Mouse (Mus musculus) kidney, adult 9 months (tissue): ENCODE data around the gene Kcnh1.

Experiments
- DNase-seq: peaks from one replicate; pipeline ENCODE4 v3.0.0; 2022

Gene Kcnh1

DNA sequence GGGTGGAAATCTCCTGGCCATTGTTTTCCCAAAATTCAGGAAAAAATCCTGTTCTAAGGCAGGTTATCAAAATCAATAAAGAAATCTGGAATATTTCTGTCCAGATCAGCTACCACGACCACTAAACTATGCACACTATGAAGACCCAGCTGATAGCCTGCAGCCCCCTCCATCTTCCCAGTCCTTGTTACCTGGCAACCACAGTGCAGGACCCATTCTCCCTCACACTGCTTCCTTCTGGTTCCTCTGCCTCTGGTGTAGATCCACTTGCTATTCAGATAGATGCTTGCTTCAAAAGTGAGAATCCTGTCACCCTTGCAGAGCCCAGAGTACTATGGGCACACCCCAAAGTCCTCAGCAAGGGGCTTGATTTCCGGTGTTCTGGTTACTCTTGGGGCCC is 351.5 kb downstream of the Kcnh1 start:
- DNase-seq, result no peak

DNA sequence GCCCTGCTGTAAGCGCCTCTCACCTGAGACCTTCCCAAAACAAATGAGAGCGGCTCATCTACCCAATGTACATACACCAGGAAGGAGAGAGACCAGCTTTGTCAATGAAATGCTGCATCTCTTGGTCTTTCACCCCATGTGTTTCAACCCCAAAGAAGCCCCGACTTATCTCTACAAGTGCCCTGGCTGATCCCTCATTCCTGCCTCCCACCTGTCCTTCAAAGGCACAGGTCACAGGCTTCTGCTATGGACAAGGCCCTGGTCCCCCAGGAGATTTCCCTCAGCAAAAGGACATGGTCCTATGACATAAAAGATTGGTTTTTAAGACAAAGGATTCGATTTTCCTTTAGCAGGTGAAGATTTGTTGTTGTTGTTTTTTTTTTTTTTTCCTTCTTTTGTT is 353.1 kb downstream of the Kcnh1 start:
- no peak for DNase-seq

DNA sequence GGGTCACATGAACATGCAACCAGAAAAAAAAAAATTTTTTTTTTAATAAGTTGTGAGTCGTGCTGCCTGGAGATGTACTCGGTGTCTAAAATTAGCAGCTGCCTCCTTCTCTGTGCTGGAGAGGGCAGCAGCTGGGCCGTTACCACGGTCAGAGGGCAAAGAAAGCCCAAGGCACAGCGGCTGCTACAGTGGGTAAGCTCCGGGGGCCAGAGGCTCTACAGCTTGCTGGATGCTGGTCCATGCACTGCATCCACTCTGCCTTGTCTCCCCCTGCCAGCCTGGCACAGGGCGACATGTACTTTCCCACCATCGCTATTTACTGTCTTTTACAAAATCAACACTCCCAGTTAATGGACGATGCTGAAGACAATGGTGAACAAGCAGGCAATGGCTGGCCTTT is 353.5 kb downstream of the Kcnh1 start:
- DNase-seq, result no peak

DNA sequence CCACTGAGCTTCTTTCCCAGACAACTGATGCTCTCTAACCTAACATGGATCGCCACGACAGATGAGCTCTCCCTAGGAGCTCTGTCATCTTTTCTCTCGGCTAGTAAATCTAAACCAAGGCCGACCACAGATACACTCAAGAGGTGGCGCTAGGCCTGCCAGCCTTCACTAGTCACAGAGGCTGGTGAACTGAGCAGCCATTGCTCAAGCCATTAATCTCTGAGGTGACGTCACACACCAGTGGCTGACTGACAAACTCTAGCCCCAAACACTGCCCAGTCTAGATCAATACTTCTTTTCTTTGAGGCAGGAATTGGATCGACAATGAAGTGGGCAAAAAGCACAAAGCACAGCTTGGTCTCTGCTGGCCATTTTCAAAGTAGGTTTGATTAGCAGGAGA is 354.3 kb downstream of the Kcnh1 start:
- DNase-seq, result no peak

DNA sequence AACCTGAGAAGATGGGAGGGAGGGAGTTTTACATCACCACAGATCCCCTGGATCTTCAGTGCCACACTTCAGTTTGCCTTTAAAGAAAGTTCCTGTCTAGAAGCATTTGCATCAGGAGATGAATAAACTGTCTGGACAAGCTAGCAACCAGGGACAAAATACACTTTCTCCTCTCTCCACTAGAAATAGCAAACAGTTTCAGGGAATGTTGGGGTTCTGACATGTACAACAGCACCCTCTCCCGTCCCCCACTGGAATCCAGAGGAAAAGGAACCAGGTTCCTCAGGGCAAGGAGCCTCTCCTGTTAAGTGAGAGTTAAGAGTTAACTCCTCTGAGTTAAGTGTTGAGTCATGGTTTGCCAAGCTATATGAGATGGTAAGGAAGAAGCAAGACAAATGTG is 356.3 kb downstream of the Kcnh1 start:
- peak; percentile 8 for DNase-seq

DNA sequence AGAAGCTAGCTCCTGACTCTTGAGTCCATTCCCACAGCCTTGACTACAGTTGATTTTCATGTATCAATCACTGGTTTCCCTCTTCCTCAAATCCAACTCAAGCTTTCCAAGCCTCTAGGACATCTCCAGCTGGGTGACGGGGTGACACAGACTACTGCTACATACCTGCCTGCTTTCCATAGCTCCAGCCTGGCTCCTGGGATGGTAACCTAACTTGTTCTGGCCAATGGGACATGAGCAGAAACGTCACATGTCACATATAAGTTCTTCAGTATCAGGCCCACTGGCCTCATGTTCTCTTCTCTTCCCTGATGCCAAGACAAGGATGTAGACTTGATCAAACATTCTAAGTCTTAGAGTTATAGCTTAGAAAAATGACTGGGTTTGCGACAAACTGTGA is 360.0 kb downstream of the Kcnh1 start:
- no peak for DNase-seq

DNA sequence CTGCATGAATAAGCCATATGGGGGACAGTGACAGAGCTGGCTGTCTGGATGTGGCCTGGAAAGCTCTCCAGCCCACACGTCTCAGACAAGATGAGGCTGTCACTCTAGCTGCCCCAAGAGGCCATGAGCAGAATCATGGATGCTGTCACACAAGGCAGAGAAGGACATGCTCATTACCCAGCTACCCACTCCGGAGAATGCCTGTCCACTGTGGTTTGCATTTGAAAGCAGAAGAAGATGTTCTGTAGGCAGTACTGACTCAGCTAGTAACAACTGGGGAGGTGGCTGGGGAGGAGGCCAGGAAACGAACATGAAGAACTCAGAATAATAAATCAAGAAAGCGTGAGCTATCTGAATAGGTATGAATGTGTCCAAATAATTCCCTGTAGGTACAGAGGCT is 364.9 kb downstream of the Kcnh1 start:
- DNase-seq, result no peak

DNA sequence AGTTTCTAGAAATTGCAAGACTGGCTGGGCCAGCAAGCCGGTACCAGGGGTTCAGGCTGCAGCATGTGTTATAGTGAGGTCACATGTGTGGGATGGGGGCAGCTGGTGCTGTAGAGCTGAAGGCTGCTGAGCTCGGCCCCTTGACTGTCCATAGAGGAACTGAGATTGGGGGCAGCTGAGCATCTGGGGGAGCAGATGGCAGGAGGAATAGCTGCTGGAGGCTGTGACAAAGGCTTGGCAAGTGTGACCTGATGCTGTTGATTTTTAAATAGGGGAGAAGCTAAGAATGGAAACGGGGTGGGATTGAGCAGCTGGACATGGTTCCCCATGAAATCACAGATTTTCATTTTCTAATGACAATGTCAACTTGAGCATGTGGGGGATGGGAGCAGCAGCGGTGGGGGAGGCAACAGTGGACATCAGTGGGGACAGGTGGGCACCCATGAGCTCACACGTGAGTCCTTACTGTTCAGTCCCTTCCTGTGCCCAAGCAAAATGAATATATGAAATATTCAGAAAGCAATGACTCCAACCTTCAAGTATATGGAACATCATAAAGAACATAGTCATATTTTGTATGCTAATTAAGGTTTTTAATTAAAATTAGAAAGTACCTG is 367.5 kb downstream of the Kcnh1 start:
- DNase-seq, result no peak

DNA sequence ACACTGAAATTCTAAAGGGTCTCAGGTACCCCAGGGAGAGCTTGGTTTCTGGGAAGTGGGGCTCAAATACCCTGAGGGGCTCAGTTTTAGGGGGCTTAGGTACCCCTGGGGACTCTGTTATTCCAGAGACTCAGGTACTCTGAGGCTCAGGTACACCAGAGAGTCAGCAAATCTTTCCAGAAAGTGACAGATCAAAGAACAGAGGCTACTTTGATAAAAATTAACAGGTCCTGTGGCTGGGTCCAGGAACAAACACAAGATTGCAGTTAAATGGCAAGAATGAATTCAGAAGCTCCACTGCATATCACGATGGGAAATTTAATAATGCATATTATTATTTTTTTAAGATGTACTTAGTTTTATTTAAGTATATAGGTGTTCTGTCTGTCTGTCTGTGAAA is 368.8 kb downstream of the Kcnh1 start:
- peak; percentile 74 for DNase-seq
